Mouse (Mus musculus) midbrain, postnatal 0 days (tissue): Measurements from ENCODE around the gene Elovl3. TPM values are rescaled to one million over a fixed set of nuclear protein-coding genes. Genes with fewer than 3 reads are reported as not detected.

ENCODE experiments used
- ATAC-seq: fragments of 200-750 bp; cut with Nextera tagmentation; 2 replicates; pipeline ENCODE4 v1.8.0; 2017; ENCODE audit warnings: moderate number of reproducible peaks, mild to moderate bottlenecking, moderate TSS enrichment, moderate library complexity; ENCODE audit not compliant: low FRiP score
- DNase-seq: peaks from one replicate; pipeline ENCODE4 v3.0.0-alpha.2; 2015; ENCODE audit warnings: low spot score
- H3K27ac ChIP-seq: fragments of 300-500 bp; sonication (generic); 2 replicates; pipeline ENCODE4 v1.5.1; 2014; ENCODE audit warnings: low read depth, mild to moderate bottlenecking, low read length, mixed read lengths
- H3K27me3 ChIP-seq: fragments of 300-500 bp; sonication (generic); 2 replicates; pipeline ENCODE4 v1.6.1; 2014; ENCODE audit warnings: low read length, control low read depth, mixed read lengths; ENCODE audit not compliant: insufficient read depth
- H3K36me3 ChIP-seq: fragments of 300-500 bp; sonication (generic); 2 replicates; pipeline ENCODE4 v1.6.1; 2014; ENCODE audit warnings: low read length, control low read depth, mixed read lengths; ENCODE audit not compliant: insufficient read depth
- H3K4me1 ChIP-seq: fragments of 300-500 bp; sonication (generic); 2 replicates; pipeline ENCODE4 v1.6.1; 2014; ENCODE audit warnings: mild to moderate bottlenecking, control low read depth, antibody characterized with exemption, low read length, mixed read lengths; ENCODE audit not compliant: insufficient read depth
- H3K4me2 ChIP-seq: fragments of 300-500 bp; sonication (generic); 2 replicates; pipeline ENCODE4 v1.6.1; 2014; ENCODE audit warnings: low read depth, mild to moderate bottlenecking, low read length, mixed read lengths; ENCODE audit not compliant: poor library complexity, severe bottlenecking
- H3K4me3 ChIP-seq: fragments of 300-500 bp; sonication (generic); 2 replicates; pipeline ENCODE4 v1.5.1; 2014; ENCODE audit warnings: low read depth, mild to moderate bottlenecking, low read length, moderate library complexity
- H3K9ac ChIP-seq: fragments of 300-500 bp; sonication (generic); replicated peaks from 2 replicates; pipeline ENCODE4 v1.6.1; 2014; ENCODE audit warnings: mild to moderate bottlenecking, low read length, moderate library complexity, mixed read lengths; ENCODE audit not compliant: poor library complexity, severe bottlenecking
- H3K9me3 ChIP-seq: fragments of 300-500 bp; sonication (generic); 2 replicates; pipeline ENCODE4 v1.6.1; 2016; ENCODE audit warnings: low read length, control low read depth
- CTCF ChIP-seq: IDR thresholded peaks from 2 replicates; pipeline ENCODE4 v1.5.1; 2016; ENCODE audit warnings: antibody characterized with exemption, mild to moderate bottlenecking
- WGBS: fragments of 180-500 bp; shearing (Covaris S2); extraction: QIAGEN DNeasy Blood & Tissue Kit; methylation state at CpG from one replicate; pipeline ENCODE4 v1.1.7; 2014; 5-methylcytosine and 5-hydroxymethylcytosine counted together
- polyA plus RNA-seq: library from polyadenylated mRNA; unstranded; fragments of >200 nt; fragmentation: Nextera tagmentation; extraction: Ambion mirVana; gene quantifications from 2 replicates; pipeline ENCODE4 v1.2.1, GENCODE M21; 2015
- total RNA-seq: library from RNA; depleted of rRNA; stranded (reverse); fragments of >200 nt; gene quantifications from 2 replicates; pipeline ENCODE4 v1.2.3, GENCODE M21; 2014

The Elovl3 gene
- total and polyA plus RNA-seq, 2 experiments from 2014 or later, result 0.05 to 0.21 TPM

GRCm38 (mm10) chr19:46140324-46140723, 8.6 kb downstream of the Elovl3 start:
- no peak for DNase-seq
- no peak overlapping the region for H3K27ac ChIP-seq
- no peak overlapping the region for H3K4me2 ChIP-seq
- H3K27me3 ChIP-seq, result peaks cover 23% of the 10 kb centered on the region
- 0 out of 2 replicates have a peak, but pooled peaks cover 2% of the 10 kb centered on the region for H3K4me1 ChIP-seq
- H3K9me3 ChIP-seq, result no peaks in the 10 kb centered on the region
- no peak overlapping the region for H3K4me3 ChIP-seq
- H3K9ac ChIP-seq, result no peak overlapping the region
- WGBS, result 73% methylated on average over 2 of the region's 2 CpGs
- TF ChIP-seq CTCF, result no peak
- no peaks in the 10 kb centered on the region for H3K36me3 ChIP-seq
- no peak for ATAC-seq

GRCm38 (mm10) chr19:46141091-46141490, 9.4 kb downstream of the Elovl3 start:
- no peak overlapping the region for H3K4me2 ChIP-seq
- no peak overlapping the region for H3K27ac ChIP-seq
- no peak for TF ChIP-seq CTCF
- H3K4me3 ChIP-seq, result no peak overlapping the region
- ATAC-seq (no peak), DNase-seq (no peak)
- H3K9me3 ChIP-seq, result no peaks in the 10 kb centered on the region
- 22% methylated on average over 6 of the region's 6 CpGs for WGBS
- 0 out of 2 replicates have a peak, but pooled peaks cover 1% of the 10 kb centered on the region for H3K4me1 ChIP-seq
- H3K36me3 ChIP-seq, result no peaks in the 10 kb centered on the region
- H3K9ac ChIP-seq, result no peak overlapping the region
- peaks cover 30% of the 10 kb centered on the region for H3K27me3 ChIP-seq

GRCm38 (mm10) chr19:46147511-46148371, 16.0 kb downstream of the Elovl3 start, which contains the start of gene Pitx3:
Gene Pitx3 (minus strand): TSS chr19:46148326.
- H3K4me3 ChIP-seq, result peak within 1 kb of the TSS; percentile 48
- no peaks in the 10 kb centered on the region for H3K36me3 ChIP-seq
- peak within 1 kb of the TSS; percentile 36; the same call in 1 of the 2 replicates for H3K9ac ChIP-seq
- no peak within 1 kb of the TSS for H3K27ac ChIP-seq
- peak within 1 kb of the TSS; percentile 100 for H3K4me2 ChIP-seq
- DNase-seq (no peak), ATAC-seq (no peak)
- 1% methylated on average over 44 of the region's 47 CpGs for whole genome bisulfite sequencing
- H3K4me1 ChIP-seq, result peaks cover 9% of the 10 kb centered on the region
- peaks cover 52% of the 10 kb centered on the region for H3K27me3 ChIP-seq
- no peaks in the 10 kb centered on the region for H3K9me3 ChIP-seq
- no peak for TF ChIP-seq CTCF

GRCm38 (mm10) chr19:46148372-46148760, 16.7 kb downstream of the Elovl3 start:
- ATAC-seq, result peak; percentile 39
- no peaks in the 10 kb centered on the region for H3K36me3 ChIP-seq
- peaks cover 52% of the 10 kb centered on the region for H3K27me3 ChIP-seq
- peak overlapping the region; percentile 48 for H3K4me3 ChIP-seq
- H3K9me3 ChIP-seq, result no peaks in the 10 kb centered on the region
- WGBS, result 2% methylated on average over 27 of the region's 27 CpGs
- peak; percentile 10; the same call in 1 of the 2 replicates for TF ChIP-seq CTCF
- peak overlapping the region; percentile 100 for H3K4me2 ChIP-seq
- H3K9ac ChIP-seq, result 0 out of 2 replicates have a peak overlapping the region, but pooled peaks have one; percentile 36
- peak; percentile 79 for DNase-seq
- H3K4me1 ChIP-seq, result peaks cover 9% of the 10 kb centered on the region
- no peak overlapping the region for H3K27ac ChIP-seq

- no peaks in the 10 kb centered on the region for H3K36me3 ChIP-seq
- H3K27ac ChIP-seq, result no peak overlapping the region
- no peak for TF ChIP-seq CTCF
- peaks cover 17% of the 10 kb centered on the region for H3K4me1 ChIP-seq
- peak overlapping the region; percentile 100; the same call in 1 of the 2 replicates for H3K4me2 ChIP-seq
- H3K4me3 ChIP-seq, result peak overlapping the region; percentile 48; the same call in 1 of the 2 replicates
- DNase-seq (no peak), ATAC-seq (no peak)
- H3K27me3 ChIP-seq, result peaks cover 52% of the 10 kb centered on the region
- no peak overlapping the region for H3K9ac ChIP-seq
- H3K9me3 ChIP-seq, result no peaks in the 10 kb centered on the region
- WGBS, result 27% methylated on average over 12 of the region's 12 CpGs
These were observed 17.4 kb downstream of the Elovl3 start for GRCm38 (mm10) chr19:46149091-46149490.
